Mouse (Mus musculus) neutrophil, adult 5-6 weeks (primary cell): ENCODE measurements around the gene Rpl36. TPM values are rescaled to one million over a fixed set of nuclear protein-coding genes. Genes with fewer than 3 reads are reported as not detected.
A peak's percentile ranks its signal among the peaks of the same experiment; 100 is the strongest.

Source experiments
- ATAC-seq: fragments of 151-379, 151-347 bp; 2 replicates; pipeline ENCODE4 v1.8.0; 2017; ENCODE audit warnings: mild to moderate bottlenecking, moderate TSS enrichment; ENCODE audit not compliant: insufficient number of reproducible peaks, poor library complexity, low FRiP score, severe bottlenecking; ENCODE audit errors: extremely low read depth
- total RNA-seq: library from RNA; stranded (forward); fragments of 200-1000 nt; gene quantifications from 2 replicates; pipeline ENCODE4 v1.2.3, GENCODE M21; 2017

Rpl36 gene
- total RNA-seq: 894 and 902 TPM in 2 replicates

DNA sequence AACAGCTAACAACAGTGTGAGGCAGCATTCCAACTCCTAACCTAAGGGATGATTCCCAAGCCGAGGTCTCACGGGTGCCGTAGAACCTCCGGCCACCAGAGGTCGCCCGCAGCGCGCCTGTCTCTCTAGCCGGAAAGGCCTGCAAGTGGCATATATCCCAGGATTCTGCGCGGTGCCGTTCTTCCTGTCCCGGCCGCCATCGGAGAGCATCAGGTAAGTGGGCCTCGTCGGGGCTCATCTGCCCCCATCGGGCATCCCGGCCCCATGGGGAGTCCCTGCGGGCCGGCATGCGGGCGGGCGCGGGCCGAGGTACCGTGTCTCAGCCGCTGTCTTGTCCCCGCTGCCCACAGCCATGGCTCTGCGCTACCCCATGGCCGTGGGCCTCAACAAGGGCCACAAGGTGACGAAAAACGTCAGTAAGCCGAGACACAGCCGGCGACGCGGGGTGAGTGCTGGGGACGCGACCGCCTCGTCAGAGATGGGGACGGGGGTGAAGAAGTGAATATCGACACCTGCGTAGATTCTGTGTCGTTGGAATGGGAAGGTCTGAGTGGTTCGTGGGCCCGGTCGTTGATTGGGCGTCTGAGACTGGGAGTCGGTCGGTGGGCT lies at the start of gene Rpl36:
Gene Rpl36 (plus strand): TSS at position 181 of the 609 bp plus-strand sequence.
- ATAC-seq: peak; percentile 69

DNA sequence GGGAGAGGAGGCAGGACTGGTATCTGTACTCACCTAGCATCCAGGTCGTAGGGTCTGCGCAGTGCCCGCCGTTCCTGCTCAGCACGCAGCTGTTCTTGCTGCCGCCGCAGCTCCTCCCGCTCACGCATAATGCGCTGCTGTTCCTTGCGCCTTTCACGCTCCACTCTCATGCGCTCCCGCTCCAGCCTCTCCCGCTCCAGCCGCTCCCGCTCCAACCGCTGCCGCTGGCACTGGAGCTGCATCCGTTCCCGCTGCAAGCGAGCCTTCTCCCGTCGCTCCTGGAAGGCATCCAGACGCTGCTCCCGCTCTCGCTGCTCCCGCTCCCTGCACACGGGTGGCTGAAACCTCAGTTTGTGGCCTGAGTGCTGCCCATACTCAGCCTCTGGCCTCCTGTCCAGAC lies 46.9 kb upstream of the Rpl36 start:
- no peak for ATAC-seq

DNA sequence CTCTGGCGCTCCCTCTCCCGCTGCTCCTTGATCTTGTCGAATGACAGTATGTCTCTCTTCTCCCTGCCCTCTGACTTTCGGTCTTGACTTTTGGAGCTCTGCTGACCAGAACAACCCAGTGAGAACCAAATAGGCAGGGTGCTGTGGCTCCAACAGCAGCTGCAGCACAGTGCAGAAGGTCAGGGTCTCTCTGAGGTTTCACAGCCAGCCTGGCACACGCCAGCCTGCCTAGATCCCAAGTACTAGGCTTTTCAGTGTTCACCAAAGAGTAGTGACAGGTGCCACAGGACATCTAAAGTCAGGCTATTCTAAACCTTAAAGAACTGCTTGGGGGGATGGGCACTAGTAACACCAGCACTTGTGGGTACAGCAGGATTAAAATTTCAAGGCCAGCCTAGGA lies 46.3 kb upstream of the Rpl36 start:
- ATAC-seq: no peak

DNA sequence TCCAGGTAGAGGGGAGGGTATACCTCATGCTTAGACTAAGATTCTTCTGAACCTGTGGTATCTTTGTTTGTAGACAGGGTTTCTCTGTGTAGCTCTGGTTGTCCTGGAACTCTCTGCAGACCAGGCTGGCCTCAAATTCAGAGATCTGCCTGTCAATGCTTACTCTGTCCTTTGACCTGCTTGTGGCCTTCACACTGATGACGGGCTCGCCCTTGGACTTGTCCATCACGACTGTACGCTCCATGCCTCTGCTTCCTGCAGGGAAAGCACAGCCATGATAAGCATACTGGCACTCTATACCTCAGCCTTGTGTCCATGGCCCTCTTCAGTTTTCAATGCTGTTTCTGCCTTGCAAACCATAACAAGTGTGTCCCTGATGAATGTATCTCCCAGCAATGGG lies 45.8 kb upstream of the Rpl36 start:
- no peak for ATAC-seq

DNA sequence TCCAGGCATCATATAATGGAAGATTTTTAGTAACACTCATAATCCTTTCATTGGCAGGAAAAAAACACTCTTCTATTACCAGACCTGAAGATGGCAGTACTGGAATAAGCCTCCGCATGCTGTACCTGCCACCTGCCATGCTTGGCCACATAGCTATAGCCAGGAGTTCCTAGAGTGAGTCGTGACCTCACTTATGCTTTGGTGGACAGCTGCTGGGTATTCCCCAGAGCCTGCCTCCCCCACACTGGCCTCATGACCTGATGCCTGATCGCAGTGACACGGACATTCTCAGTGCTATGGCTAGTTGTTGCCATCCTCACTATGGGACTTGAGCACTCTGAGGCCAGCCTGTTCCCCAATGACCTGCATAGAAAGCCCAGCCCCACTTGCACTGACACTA lies 42.9 kb upstream of the Rpl36 start:
- ATAC-seq: no peak

DNA sequence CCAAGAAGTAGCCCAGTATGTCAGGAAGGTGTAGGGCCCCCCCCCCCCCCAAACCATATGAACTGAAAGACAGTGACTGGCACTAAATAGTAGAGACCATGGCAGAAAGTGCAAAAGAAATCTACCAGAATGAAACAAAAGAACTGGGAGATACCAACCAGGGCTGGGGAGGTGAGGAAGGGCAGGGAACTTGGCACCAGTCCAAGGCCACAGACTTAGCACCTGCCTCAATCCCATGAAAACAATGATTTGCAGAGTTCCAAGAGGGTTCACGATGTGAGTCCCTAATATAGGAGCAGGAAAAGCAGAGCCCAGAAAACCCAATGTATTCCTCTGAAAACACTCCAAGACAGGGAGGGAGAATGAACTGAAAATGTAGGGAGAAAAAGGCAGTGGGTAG lies 41.1 kb upstream of the Rpl36 start:
- no peak for ATAC-seq

DNA sequence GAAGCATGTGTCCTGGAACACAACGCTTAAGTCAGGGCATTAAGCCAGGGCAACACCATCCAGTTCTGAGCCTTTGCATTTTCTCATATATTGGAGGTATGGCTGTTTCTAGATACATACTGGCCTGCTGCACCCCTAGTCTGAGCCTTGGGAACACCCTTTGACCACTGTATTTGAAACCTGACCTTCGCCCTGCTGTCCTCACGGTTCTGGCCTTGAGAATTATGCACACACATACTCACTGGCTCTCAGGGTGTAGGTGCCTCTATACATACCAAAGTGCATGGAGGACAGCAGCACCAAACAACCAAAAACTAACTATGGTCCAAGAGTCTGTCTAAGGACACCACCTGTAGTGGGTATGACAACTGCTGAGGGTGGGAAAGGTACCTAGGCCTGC lies 40.3 kb upstream of the Rpl36 start:
- ATAC-seq: no peak

DNA sequence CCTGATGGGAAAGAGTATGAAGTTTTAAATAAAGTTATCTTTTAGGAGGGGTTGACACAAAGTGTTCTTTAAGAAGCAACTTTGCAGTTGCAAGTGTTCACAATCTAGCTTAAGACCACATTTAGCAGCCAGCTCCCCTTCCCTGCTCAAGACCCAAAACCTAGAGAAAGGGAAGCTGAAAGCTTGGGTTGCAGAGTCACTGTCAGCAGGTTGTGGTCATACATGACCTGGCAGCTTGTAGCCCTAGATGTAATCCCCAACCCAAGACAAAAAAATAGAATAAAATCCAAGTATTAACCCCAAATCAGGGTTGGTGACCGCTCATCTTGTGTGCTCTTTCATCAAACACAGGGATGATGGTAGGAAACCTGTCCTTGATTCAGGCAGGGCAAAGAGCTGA lies 30.1 kb upstream of the Rpl36 start:
- no peak for ATAC-seq

GRCm38 (mm10) chr17:56583611-56584256 lies 29.5 kb upstream of the Rpl36 start:
- ATAC-seq: peak; percentile 0; the same call in 1 of the 2 replicates

- ATAC-seq: peak; percentile 71
Observed at GRCm38 (mm10) chr17:56584257-56585130, 28.7 kb upstream of the Rpl36 start, which contains the start of the genes Safb2 and Safb. TSS of gene Safb2 (minus strand) at chr17:56584585. TSS of gene Safb (plus strand) at chr17:56584825.

DNA sequence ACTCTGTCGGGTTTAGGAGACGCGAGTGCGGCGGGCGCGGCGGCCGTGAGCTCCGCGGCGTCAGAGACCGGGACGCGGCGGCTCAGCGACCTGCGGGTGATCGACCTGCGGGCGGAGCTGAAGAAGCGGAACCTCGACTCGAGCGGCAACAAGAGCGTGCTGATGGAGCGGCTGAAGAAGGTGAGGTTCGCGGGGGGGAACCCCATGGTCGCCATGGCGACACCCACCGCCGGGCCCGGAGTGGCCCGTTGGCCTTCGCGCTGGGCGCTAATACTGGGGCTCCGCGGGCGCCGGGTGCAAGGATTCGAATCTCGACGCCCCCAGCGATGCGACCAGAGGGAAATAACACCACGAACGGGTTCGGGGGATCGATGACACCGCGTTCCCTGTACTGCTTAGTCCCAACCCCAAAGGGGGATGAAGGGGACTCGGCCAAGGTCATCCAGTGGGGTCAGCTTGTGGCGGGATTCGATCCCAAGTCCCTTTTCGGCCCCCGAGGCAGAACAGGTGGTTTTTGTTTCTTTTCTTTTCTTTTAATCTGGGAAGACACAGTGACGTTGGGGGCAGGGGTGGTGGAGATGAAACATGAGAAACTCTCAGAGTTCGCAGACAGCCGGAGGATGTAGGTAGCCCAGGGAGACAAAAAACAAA lies 27.9 kb upstream of the Rpl36 start:
- peak; percentile 28 for ATAC-seq

- no peak for ATAC-seq
Observed at GRCm38 (mm10) chr17:56587773-56588172, 25.4 kb upstream of the Rpl36 start.

- no peak for ATAC-seq
Observed at GRCm38 (mm10) chr17:56588921-56589320, 24.3 kb upstream of the Rpl36 start.

DNA sequence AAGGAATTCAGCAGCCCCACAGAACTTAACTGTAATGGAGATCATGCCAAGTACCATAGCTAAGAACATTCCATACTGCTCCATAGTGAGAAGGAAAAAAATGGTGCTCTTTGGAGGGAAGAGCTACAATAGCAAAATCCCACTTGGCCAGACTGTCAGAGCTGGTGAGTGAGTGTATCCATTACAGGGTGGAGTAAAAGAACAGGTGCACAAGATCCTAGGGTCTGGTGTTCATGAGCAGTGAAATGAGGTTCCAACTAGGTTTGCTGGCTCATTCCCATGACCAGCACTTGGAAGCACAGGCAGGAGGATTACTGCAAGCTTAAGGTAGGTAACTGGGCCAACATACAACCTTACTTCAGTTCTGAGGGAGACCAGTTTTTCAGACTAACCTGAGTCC lies 20.7 kb upstream of the Rpl36 start:
- no peak for ATAC-seq

- no peak for ATAC-seq
Observed at GRCm38 (mm10) chr17:56593527-56594271, 19.5 kb upstream of the Rpl36 start.

DNA sequence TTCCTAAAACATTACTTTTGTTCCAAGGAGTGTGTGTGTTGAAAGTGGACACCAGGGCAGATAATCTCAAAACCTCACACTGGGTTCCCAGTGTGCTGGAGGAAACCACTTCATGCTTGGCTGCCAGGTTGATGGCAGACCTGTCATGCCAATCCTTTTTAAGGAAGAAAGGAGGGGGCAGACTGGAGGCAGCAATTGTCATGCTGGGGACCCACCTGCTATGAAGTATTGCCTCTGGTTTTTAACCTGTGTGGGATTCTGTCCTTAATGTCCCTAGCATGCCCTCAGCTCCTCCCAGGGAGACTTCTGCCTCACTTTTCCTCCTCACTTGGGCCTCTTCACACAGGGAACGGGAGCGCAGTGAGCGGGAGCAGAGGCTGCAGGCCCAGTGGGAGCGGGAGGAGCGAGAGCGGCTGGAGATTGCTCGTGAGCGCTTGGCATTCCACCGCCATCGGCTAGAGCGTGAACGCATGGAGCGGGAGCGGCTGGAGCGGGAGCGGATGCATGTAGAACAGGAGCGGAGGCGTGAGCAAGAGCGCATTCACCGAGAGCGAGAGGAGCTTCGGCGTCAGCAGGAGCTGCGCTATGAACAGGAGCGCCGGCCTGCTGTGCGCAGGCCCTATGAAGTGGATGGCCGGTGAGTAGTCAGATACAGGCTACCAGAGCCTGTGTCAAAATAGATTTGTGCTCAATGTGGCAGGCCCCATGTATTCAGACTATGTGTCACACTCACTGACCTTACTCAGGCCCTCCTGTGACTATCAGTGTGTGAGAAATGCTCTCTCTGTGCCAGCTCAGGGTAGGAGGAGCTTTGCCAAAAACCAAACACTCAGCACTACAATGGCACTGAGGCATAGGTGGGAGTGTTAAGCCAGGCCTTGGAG lies 9.8 kb upstream of the Rpl36 start:
- no peak for ATAC-seq

DNA sequence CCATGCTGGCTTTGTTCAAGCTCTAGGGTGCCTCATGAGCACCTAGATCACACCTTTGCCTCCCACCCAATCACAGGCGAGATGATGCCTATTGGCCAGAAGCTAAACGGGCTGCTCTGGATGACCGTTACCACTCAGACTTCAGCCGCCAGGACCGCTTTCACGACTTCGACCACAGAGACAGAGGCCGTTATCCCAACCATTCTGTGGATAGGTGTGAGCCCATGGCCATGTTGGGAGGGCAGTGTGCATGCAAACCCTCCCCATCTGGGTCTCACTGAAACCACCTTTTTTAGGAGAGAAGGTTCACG lies 9.2 kb upstream of the Rpl36 start:
- no peak for ATAC-seq

DNA sequence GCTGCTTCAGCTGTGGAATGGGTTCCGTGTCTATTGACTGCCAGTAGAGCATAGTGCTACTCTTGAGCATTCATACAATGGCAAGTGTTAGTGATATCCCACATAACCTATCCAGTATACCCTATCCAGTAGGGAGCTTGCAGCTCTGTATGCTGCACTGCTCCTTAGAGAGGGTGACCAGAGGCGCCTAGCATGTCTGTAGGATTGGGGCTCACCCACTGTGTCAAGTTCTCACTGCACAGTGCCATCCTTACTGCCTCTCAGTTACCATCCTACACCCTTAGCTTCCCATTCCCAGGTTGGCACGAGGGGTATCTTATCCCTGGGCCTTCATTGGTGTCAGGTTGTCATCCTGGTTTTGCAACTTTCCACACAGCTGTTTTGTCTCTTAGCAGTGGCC lies 8.8 kb upstream of the Rpl36 start:
- no peak for ATAC-seq
